ENCODE assay signal across 12 mouse cellular contexts in genomic region chr19:41723337-41723736, GRCm38 (mm10).
"Had no signal": no experiment of that assay in that cellular context is flagged by ENCODE, and none has a peak within 500 bp of the region (broad histone marks: within the 10 kb centered on the region; RNA-seq: fewer than 3 reads in every experiment).

No protein-coding gene starts in this region.

- H3K9ac ChIP-seq: liver, embryonic 15.5 days had no signal

- DNase-seq: kidney, postnatal 14 days; lung, adult 2 months; lung, postnatal 36 days; midbrain, embryonic 14.5 days; thymus, postnatal 4 days had no signal

- H3K36me3 ChIP-seq: limb, embryonic 10.5 days; liver, embryonic 15.5 days had no signal

- H3K4me2 ChIP-seq: liver, embryonic 11.5 days; liver, embryonic 15.5 days had no signal

- H3K27ac ChIP-seq: left cerebral cortex, adult 2 months; limb, embryonic 10.5 days; liver, embryonic 15.5 days; stomach, postnatal 0 days had no signal

- H3K9me3 ChIP-seq: limb, embryonic 10.5 days; liver, embryonic 15.5 days had no signal

- H3K4me3 ChIP-seq: left cerebral cortex, adult 2 months; limb, embryonic 10.5 days; liver, embryonic 15.5 days had no signal

- ATAC-seq: intestine, postnatal 0 days; lung, postnatal 0 days had no signal

- H3K27me3 ChIP-seq: liver, embryonic 15.5 days had no signal
